Mouse (Mus musculus): ENCODE results near the gene Trio. TPM values are rescaled to one million over a fixed set of nuclear protein-coding genes. Genes with fewer than 3 reads are reported as not detected.

Trio gene
- polyA plus RNA-seq, 1 experiment = 23.8 TPM

GRCm38 (mm10) chr15:27774481-27774880 is 251.2 kb downstream of the Trio start:
- Histone ChIP-seq H3K27me3 (ENCODE audit: control insufficient read depth, insufficient read depth, low read length) (no peaks in the 10 kb centered on the region), H3K4me1 (ENCODE audit: control insufficient read depth, insufficient read depth, insufficient read length) (peaks cover 27% of the 10 kb centered on the region; the same call in 1 of the 2 replicates), H3K27ac (ENCODE audit: insufficient read depth, low read length) (no peak overlapping the region), H3K4me3 (ENCODE audit: extremely low read depth, insufficient read depth, insufficient read length) (no peak overlapping the region), H3K36me3 (ENCODE audit: control insufficient read depth, insufficient read depth, low read length) (no peaks in the 10 kb centered on the region)
- TF ChIP-seq POLR2A (IDR thresholded peaks at IDR 0.05; ENCODE audit: low read depth, low read length) (no peak), CTCF (IDR thresholded peaks at IDR 0.05; ENCODE audit: extremely low read depth, insufficient read depth, insufficient read length, insufficient replicate concordance) (no peak)
- WGBS = 51% methylated on average over 7 of the region's 7 CpGs
- DNase-seq (ENCODE audit: low read depth in 1 of 2, low spot score in 2 of 2) = no peak

- no peak for TF ChIP-seq CTCF (IDR thresholded peaks at IDR 0.05; ENCODE audit: extremely low read depth, insufficient read depth, insufficient read length, insufficient replicate concordance)
- TF ChIP-seq POLR2A (IDR thresholded peaks at IDR 0.05; ENCODE audit: low read depth, low read length) = no peak
- H3K4me3 ChIP-seq (ENCODE audit: extremely low read depth, insufficient read depth, insufficient read length) = no peak overlapping the region
- peak overlapping the region; percentile 91 for H3K27ac ChIP-seq (ENCODE audit: insufficient read depth, low read length)
- H3K4me1 ChIP-seq (ENCODE audit: control insufficient read depth, insufficient read depth, insufficient read length) = peaks cover 28% of the 10 kb centered on the region; the same call in 1 of the 2 replicates
- DNase-seq (ENCODE audit: low read depth in 1 of 2, low spot score in 2 of 2) = peak in 1 of 2 experiments; percentile 35
- WGBS = 50% methylated on average over 7 of the region's 7 CpGs
- H3K36me3 ChIP-seq (ENCODE audit: control insufficient read depth, insufficient read depth, low read length) = no peaks in the 10 kb centered on the region; the same call in 1 of the 2 replicates
- H3K27me3 ChIP-seq (ENCODE audit: control insufficient read depth, insufficient read depth, low read length) = no peaks in the 10 kb centered on the region
Measured at GRCm38 (mm10) chr15:27772125-27772627, 253.5 kb downstream of the Trio start.

DNA sequence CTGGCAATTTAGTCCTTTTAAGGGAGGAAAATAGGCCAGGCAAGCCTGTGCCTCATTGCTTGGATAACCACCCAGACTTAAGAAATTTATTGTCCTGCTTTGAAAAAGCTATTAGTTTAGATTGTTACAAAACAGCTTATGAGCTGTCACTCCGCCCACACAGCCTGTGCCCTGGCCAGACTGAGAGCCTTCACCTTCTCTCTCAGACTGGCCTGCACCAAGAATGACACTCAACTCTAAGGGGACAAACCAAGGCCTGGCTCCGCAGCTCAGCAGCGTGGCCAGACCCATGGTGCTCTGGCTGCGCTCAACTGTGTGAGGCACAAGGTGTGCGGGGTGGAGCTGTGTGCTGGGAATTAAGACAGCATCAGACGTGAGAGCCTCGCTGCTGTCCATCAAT is 254.1 kb downstream of the Trio start:
- WGBS = 61% methylated on average over 7 of the region's 7 CpGs
- Histone ChIP-seq H3K27me3 (ENCODE audit: control insufficient read depth, insufficient read depth, low read length) (no peaks in the 10 kb centered on the region), H3K36me3 (ENCODE audit: control insufficient read depth, insufficient read depth, low read length) (no peaks in the 10 kb centered on the region; the same call in 1 of the 2 replicates), H3K4me1 (ENCODE audit: control insufficient read depth, insufficient read depth, insufficient read length) (peaks cover 28% of the 10 kb centered on the region; the same call in 1 of the 2 replicates), H3K4me3 (ENCODE audit: extremely low read depth, insufficient read depth, insufficient read length) (peak overlapping the region; percentile 37; the same call in 1 of the 2 replicates), H3K27ac (ENCODE audit: insufficient read depth, low read length) (peak overlapping the region; percentile 91)
- DNase-seq (ENCODE audit: low read depth in 1 of 2, low spot score in 2 of 2) = no peak
- TF ChIP-seq CTCF (IDR thresholded peaks at IDR 0.05; ENCODE audit: extremely low read depth, insufficient read depth, insufficient read length, insufficient replicate concordance) (no peak), POLR2A (IDR thresholded peaks at IDR 0.05; ENCODE audit: low read depth, low read length) (no peak)

- Histone ChIP-seq H3K27me3 (ENCODE audit: control insufficient read depth, insufficient read depth, low read length) (no peaks in the 10 kb centered on the region), H3K36me3 (ENCODE audit: control insufficient read depth, insufficient read depth, low read length) (no peaks in the 10 kb centered on the region; the same call in 1 of the 2 replicates), H3K4me3 (ENCODE audit: extremely low read depth, insufficient read depth, insufficient read length) (peak overlapping the region; percentile 7), H3K27ac (ENCODE audit: insufficient read depth, low read length) (peak overlapping the region; percentile 41), H3K4me1 (ENCODE audit: control insufficient read depth, insufficient read depth, insufficient read length) (peaks cover 28% of the 10 kb centered on the region; the same call in 1 of the 2 replicates)
- 67% methylated on average over 12 of the region's 12 CpGs for WGBS
- peak in 1 of 2 experiments; percentile 58 for DNase-seq (ENCODE audit: low read depth in 1 of 2, low spot score in 2 of 2)
- TF ChIP-seq CTCF (IDR thresholded peaks at IDR 0.05; ENCODE audit: extremely low read depth, insufficient read depth, insufficient read length, insufficient replicate concordance) (no peak), POLR2A (IDR thresholded peaks at IDR 0.05; ENCODE audit: low read depth, low read length) (no peak)
Measured at GRCm38 (mm10) chr15:27770513-27771196, 255.0 kb downstream of the Trio start.

DNA sequence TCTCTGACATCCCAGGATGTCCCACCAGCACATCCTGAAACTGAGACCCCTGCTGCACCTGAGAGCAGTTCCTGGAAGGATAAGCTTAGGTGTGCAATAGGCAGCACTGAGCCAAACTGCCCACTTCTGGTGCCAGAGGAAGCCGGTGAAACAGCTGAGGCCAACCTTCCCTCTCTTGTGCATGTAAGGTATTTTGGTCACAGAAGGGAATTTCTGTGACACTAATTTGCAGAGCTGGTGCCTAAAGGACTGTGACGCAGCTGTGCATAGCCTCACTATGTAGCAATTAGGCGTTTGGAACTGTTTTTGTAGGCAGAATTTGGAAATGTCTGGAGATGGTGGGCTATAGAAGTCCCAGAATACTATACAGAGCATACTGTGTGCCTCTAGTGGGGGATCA is 264.2 kb downstream of the Trio start:
- Histone ChIP-seq H3K27ac (ENCODE audit: insufficient read depth, low read length) (no peak overlapping the region), H3K36me3 (ENCODE audit: control insufficient read depth, insufficient read depth, low read length) (no peaks in the 10 kb centered on the region), H3K4me3 (ENCODE audit: extremely low read depth, insufficient read depth, insufficient read length) (no peak overlapping the region), H3K27me3 (ENCODE audit: control insufficient read depth, insufficient read depth, low read length) (no peaks in the 10 kb centered on the region), H3K4me1 (ENCODE audit: control insufficient read depth, insufficient read depth, insufficient read length) (peaks cover 8% of the 10 kb centered on the region; the same call in 1 of the 2 replicates)
- TF ChIP-seq CTCF (IDR thresholded peaks at IDR 0.05; ENCODE audit: extremely low read depth, insufficient read depth, insufficient read length, insufficient replicate concordance) (no peak), POLR2A (IDR thresholded peaks at IDR 0.05; ENCODE audit: low read depth, low read length) (no peak)
- WGBS = 70% methylated on average over 3 of the region's 3 CpGs
- DNase-seq (ENCODE audit: low read depth in 1 of 2, low spot score in 2 of 2) = no peak

- 83% methylated on average over 1 of the region's 1 CpGs for whole genome bisulfite sequencing
- H3K4me3 ChIP-seq (ENCODE audit: extremely low read depth, insufficient read depth, insufficient read length) = no peak overlapping the region
- DNase-seq (ENCODE audit: low read depth in 1 of 2, low spot score in 2 of 2) = no peak
- no peaks in the 10 kb centered on the region for H3K36me3 ChIP-seq (ENCODE audit: control insufficient read depth, insufficient read depth, low read length)
- TF ChIP-seq POLR2A (IDR thresholded peaks at IDR 0.05; ENCODE audit: low read depth, low read length) (no peak), CTCF (IDR thresholded peaks at IDR 0.05; ENCODE audit: extremely low read depth, insufficient read depth, insufficient read length, insufficient replicate concordance) (no peak)
- peaks cover 8% of the 10 kb centered on the region; the same call in 1 of the 2 replicates for H3K4me1 ChIP-seq (ENCODE audit: control insufficient read depth, insufficient read depth, insufficient read length)
- no peaks in the 10 kb centered on the region for H3K27me3 ChIP-seq (ENCODE audit: control insufficient read depth, insufficient read depth, low read length)
- H3K27ac ChIP-seq (ENCODE audit: insufficient read depth, low read length) = no peak overlapping the region
Measured at GRCm38 (mm10) chr15:27760655-27761054, 265.0 kb downstream of the Trio start.

DNA sequence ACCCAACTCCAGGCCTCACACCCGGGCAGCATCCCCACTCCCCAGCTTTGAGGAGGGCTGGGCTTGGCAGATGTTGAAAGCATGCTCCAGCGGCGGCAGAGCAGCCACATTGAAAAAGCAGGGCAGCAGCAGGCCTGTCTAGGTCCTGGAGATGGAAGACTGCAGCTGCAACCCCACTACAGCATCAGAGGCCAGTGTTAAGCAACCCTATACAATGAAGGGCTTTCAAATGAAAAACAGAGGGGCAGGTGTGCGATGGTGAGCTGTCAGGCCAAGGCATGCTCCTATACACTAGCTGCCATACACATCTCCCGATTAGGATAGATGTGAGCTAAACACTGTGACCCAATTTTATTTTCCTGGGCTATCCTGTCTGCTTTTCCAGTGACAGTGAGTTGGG is 265.8 kb downstream of the Trio start:
- H3K27ac ChIP-seq (ENCODE audit: insufficient read depth, low read length) = peak overlapping the region; percentile 9; the same call in 1 of the 2 replicates
- no peak for DNase-seq (ENCODE audit: low read depth in 1 of 2, low spot score in 2 of 2)
- no peaks in the 10 kb centered on the region for H3K36me3 ChIP-seq (ENCODE audit: control insufficient read depth, insufficient read depth, low read length)
- peaks cover 8% of the 10 kb centered on the region; the same call in 1 of the 2 replicates for H3K4me1 ChIP-seq (ENCODE audit: control insufficient read depth, insufficient read depth, insufficient read length)
- no peaks in the 10 kb centered on the region for H3K27me3 ChIP-seq (ENCODE audit: control insufficient read depth, insufficient read depth, low read length)
- WGBS = 88% methylated on average over 5 of the region's 5 CpGs
- no peak for TF ChIP-seq POLR2A (IDR thresholded peaks at IDR 0.05; ENCODE audit: low read depth, low read length)
- no peak for TF ChIP-seq CTCF (IDR thresholded peaks at IDR 0.05; ENCODE audit: extremely low read depth, insufficient read depth, insufficient read length, insufficient replicate concordance)
- no peak overlapping the region for H3K4me3 ChIP-seq (ENCODE audit: extremely low read depth, insufficient read depth, insufficient read length)
